Mouse (Mus musculus) kidney, adult 18-20 months (tissue): Measurements from ENCODE around the gene Rit1.
"Not testable (repeated sequence)": the region's sequence is repeated elsewhere in the genome, so short reads cannot be mapped to it uniquely, and the experiment has no call there.

Experiments used
- DNase-seq: peaks from one replicate; pipeline ENCODE4 v3.0.0; 2021

Rit1 gene

DNA sequence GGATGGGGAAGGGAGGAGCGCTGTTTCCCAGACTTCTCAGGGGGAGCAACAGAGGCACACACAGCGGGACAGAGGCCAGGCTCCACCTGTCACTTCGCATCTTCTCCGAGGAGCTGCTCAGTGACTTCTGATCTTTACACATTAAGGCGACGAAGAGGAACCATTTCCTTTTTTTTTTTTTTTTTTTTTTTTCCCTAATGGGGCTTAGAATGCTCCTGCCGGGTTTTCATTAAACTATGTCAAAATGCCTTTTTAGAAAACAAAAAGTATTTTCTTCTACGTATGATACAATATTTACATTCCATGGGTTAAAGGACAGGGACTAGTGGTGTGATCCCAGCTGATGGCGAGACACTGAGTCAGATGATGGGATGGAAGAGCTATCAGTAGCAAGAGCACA lies 28.9 kb downstream of the Rit1 start:
- DNase-seq: no peak

DNA sequence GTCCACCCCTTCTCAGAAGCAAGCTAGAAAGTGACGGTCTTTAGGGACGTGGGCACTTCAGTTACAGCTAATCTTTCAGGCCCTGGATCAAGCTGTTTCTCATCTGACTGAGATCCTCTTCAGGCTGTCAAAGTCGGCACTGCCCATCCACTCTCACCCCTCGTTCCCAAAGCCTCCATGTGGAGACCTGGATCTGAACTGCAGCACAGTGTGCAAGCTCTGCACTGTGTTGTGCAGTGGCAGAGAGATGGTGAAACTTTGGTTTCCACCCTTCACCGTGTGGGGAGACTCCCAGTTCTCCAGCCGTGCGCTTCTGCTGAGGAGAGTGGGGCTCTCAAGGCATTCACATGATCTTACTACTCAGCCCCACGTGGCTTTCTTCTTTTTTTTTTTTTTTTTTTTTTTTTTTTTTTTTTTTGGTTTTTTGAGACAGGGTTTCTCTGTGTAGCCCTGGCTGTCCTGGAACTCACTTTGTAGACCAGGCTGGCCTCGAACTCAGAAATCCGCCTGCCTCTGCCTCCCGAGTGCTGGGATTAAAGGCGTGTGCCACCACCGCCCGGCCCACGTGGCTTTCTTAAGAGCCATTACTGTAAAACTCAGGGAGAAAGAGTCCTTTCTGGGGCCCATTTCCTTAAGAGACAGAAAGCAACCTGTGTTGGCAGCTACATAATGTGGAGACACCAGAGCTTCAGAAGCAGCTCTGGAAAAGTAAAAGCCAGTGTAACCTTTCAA lies 29.7 kb downstream of the Rit1 start:
- no peak for DNase-seq

DNA sequence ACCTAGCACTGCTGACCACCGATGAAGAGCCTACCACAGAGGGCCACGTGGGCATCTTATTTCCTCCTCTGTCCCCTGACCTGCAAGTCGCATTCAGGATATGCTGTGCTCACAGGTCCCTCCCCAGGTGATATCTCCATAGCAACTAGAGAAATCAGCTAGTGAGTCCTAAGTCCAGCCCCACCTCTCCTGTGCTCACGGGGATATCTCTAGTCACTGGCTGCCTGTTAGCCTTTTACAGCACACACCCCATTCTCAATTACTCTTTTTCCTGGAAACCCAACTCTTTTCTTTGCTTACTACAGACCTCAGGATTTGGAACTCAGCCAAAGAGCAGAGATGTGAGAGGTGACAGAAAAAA lies 30.2 kb downstream of the Rit1 start:
- DNase-seq: no peak

DNA sequence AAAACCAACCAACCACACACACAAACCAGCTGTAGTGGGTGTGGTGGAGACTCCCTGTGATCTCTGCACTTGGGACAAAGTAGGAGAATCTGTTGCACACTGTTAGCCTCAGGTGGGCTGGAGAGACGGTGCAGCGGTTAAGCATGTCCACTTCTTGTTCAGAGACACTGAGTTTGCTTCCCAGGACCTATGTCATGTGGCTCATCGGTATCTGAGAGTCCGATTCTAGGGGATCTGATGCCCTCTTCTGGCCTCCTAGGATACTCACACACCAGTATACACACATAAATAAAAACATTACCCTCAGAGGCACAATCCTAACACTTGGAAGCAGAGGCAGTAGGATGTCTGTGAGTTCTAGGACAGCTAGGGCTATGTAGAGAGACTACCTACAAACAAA lies 37.6 kb downstream of the Rit1 start:
- DNase-seq: no peak

DNA sequence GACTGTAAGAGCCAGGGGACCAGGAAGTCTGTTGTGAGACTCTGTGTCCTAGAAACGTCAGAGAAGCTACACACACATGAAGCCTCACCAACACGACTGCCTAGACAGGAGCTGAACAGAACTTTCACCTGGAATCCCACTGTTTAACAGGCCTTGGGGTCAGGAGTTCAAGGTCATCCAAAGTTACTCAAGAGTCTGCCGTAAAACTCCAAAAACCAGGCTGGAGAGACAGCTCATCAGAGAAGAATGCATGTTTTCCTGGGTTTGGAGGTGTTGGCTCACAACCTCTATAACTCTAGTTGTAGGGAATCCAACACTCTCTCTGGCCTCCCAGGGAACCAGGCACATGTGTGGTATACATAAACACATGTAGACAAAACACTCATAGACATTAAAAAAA lies 38.9 kb downstream of the Rit1 start:
- no peak for DNase-seq

DNA sequence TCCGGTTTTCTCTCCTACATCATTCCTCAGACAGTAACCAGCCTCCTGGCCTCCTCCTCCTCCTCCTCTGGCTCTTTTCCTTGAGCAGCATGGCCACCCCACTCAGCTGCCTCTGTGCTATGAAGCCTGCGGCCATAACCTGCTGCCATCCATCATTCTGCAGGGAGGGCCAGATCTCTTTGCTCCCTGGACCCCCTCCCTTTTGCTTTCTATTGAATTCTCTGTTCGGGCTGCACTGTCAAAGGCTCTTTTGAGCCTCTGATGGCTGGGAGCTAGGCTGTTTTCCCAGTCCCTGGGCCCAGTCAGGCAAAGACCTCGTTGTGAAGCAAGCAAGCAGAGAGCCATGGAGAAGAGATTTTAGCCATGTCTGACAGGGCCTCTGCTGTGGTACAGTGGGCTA lies 39.6 kb downstream of the Rit1 start:
- DNase-seq: no peak

DNA sequence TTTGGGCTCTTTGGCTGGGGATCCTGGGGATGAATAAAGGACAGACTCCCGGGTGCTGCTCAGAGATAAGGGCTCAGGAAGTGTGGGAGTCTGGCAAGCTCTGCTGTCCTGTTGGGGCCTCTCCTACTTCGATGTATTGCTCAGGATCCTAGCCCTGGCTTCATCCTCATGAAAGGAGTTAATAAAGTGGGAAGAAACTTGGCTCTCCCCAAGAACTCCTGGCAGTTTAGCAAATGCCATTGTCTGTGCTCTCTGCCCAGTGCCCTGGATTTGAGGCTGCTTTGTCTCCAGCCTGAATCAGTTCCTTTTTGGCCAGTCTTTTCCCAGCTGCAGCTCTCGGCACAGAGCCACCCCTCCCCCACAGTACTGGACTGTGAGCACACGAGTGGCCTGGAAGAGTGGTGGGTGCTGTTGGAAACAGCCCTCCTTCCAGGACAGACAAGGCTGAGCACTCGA lies 41.4 kb downstream of the Rit1 start:
- peak; percentile 26 for DNase-seq

DNA sequence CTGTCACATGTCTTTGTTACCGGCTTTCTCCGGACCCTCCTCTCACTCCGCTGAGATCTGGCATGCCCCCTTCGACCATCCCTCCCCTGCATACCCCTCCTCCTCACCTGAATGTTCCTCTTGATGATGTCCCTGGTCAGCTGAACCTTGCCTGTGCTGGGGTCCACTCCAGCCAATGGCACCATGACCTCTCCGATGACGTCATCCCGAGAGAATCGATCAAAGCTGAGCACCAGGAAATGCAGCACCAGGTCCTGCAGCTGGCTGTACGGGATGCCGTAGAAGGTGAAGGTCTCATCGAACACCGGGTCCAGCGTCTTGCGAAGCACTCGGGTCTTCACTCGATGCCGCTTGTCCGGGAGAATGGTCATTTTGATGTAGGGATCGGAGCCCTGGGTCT lies 45.0 kb downstream of the Rit1 start:
- DNase-seq: no peak

DNA sequence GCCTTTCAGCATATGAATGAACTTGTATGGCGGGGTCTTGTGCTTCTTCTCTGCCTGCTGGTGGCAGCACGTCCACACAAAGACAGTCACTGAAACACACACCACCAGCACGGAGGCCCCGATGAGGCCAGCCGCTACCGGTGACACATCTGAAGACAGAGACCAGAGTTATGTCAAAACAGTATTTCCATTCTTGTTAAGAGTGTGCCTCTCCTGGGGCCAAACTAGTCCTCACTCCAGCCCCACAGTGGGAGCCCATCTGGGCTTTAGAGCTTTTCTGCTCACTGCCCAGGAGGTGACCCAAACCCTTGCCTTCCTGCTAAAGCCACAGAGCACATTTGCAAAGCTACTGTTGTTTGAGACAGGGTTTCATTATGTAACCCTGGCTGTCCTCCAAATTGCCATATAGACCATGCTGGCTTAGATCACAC lies 45.8 kb downstream of the Rit1 start:
- no peak for DNase-seq

DNA sequence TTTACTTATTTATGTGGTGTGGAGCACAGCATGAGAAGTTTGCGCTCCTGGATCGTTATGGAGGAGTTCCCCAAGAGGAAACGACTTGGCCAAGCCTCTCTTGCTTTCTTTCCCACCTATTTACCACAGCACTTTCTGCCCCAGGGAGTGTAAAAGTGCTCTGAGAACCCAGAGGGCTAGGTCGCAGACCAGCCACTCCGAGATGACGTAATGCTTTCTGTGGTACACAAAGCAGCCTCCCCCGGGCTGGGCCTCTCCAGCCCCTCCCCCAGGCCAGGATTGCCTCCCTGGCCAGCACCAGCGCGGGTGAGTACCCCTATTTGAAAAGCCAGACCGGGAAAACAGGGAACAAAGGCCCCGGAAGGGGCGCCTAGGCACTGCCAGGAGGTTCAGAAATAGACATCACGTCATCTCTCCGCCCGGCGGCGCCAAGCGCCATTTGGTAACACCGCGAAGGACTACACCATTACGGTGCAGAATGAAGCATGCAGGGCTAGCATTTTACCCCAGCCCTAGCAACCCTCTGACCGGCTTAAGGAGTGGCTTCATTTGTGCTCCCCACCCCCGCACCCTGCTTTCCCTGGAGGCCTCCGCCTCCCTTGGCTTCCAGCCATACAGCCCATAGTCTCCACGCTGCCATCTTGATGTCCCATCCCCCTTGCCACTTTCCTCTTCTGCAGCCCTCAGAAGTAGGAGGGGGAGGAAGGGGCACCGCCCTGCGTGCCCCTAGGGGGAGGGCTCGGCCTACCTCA lies 54.7 kb downstream of the Rit1 start:
- DNase-seq: peak; percentile 42

DNA sequence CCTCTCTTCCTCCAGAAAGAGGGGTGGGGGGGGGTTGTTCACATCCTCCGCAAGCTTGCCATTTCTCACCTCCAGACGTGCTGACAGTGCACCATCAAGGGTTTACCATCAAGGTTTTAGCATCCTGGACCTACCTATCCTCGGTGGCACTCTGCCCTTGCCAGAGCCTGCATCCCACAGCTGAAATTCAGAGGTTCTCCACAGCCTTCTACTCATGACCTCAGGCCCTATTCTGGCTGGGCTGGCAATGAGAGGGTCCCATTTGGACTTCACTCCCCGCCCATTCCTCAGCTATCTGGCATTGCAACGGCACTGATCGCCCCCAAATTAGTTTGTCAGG lies 55.3 kb downstream of the Rit1 start:
- not testable (repeated sequence) for DNase-seq

DNA sequence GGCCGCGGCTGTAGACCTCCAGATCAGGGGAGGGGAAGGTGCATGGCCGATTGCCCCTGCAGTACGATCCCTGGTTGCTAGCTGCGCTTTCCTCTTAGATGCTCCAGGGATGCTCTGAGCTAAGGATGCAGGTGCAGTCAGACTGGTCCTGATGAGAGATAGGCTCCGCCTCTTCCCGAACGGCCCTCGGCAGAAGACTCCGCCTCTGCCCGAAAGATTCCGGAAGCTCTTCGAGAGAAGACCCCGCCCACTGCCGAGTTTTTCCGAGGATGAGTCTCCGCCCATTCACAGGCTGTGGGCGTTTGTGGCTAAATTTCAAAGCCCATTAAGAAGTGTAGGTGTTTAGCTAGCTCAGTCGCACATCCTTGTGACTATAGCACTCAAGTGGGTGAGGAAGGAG lies 55.8 kb downstream of the Rit1 start:
- peak; percentile 92 for DNase-seq

DNA sequence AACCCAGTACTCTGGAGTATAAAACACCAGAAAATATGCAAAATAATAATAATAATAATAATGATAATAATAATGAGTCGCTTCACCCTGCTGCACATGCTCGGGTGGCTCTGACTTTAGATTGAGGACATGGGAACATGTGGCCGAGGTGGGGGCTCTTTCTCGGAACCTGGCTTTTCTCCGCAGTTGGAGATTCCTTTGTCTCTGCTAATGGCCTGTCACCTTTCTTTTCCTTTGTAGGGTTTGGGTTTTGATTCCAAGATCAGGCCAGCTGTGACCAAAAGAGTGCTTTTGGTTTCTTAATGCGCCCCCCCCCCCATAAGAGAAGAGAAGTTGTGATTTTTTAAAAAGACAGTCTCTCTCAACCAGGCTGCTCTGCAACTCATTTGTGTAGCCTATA lies 56.5 kb downstream of the Rit1 start:
- peak; percentile 0 for DNase-seq

DNA sequence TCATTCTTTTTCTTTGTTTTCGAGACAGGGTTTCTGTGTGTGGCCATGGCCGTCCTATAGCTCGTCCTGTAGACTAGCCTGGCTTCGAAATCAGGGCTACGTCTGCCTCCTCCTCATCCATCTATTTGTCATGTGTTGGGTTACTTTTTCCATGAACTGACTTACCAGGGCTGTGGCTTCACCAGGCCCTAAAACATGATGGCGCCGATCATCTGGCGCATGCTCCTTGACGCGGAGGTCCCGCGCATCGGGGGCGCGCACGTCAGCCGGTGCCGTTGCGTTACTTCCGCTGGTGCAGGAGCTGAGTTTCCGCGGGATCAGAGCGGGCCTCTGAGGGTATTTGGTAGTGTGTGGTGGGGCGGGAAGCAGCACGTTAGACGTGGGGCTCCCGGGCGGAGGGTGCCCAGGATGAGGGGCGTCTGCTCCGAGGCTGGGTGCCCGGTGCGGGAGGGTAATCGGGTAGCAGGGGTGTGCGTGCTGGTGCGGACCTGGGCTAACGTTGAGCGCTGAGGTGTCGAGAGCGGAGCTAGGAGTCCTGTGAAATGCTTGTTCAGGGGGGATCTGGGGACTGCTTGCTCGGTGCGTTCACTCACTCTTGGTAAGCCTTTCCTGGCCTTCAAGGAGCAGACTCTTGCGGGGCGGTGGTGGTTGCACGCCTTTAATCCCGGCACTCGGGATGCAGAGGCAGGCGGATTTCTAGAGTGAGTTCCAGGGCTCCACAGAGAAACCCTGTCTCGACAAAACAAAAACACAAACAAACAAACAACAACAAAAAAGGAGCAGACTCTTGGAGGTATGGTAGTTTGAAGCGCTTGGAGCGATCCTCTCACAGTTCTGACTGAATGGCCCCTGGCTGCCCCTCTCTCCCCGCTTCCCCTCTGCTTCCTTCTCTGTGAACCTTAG lies 58.6 kb downstream of the Rit1 start, which contains the start of gene Syt11:
Gene Syt11 (minus strand): TSS at position 226 of the 903 bp plus-strand sequence.
- peak; percentile 64 for DNase-seq
